Mouse (Mus musculus) cerebellum, adult 9-10 months (tissue): ENCODE results near the gene Nrip2.

Experiments used
- DNase-seq: peaks from one replicate; pipeline ENCODE4 v3.0.0; 2022

The Nrip2 gene

GRCm38 (mm10) chr6:128399421-128400185 lies 507 bp downstream of the Nrip2 start:
- DNase-seq, result peak; percentile 82

- DNase-seq, result peak; percentile 33
Measured at GRCm38 (mm10) chr6:128404708-128405107, 5.6 kb downstream of the Nrip2 start.

- DNase-seq, result no peak
Measured at GRCm38 (mm10) chr6:128408544-128409125, 9.5 kb downstream of the Nrip2 start.

- DNase-seq, result peak; percentile 12
Measured at GRCm38 (mm10) chr6:128410305-128410704, 11.2 kb downstream of the Nrip2 start.

GRCm38 (mm10) chr6:128411115-128411514 lies 12.0 kb downstream of the Nrip2 start:
- peak; percentile 87 for DNase-seq

- no peak for DNase-seq
Measured at GRCm38 (mm10) chr6:128416169-128416568, 17.1 kb downstream of the Nrip2 start.

- no peak for DNase-seq
Measured at GRCm38 (mm10) chr6:128418076-128418475, 19.0 kb downstream of the Nrip2 start.

- DNase-seq, result no peak
Measured at GRCm38 (mm10) chr6:128421036-128421435, 21.9 kb downstream of the Nrip2 start.

- no peak for DNase-seq
Measured at GRCm38 (mm10) chr6:128421480-128421879, 22.4 kb downstream of the Nrip2 start.

- DNase-seq, result peak; percentile 64
Measured at GRCm38 (mm10) chr6:128423496-128424268, 24.6 kb downstream of the Nrip2 start.

GRCm38 (mm10) chr6:128424269-128425019 lies 25.3 kb downstream of the Nrip2 start, which contains the start of gene Itfg2:
Itfg2 (minus strand) TSS chr6:128424931.
- DNase-seq, result peak; percentile 98

GRCm38 (mm10) chr6:128425046-128425445 lies 25.9 kb downstream of the Nrip2 start:
- DNase-seq, result no peak

GRCm38 (mm10) chr6:128427571-128427970 lies 28.5 kb downstream of the Nrip2 start:
- no peak for DNase-seq

GRCm38 (mm10) chr6:128429300-128429699 lies 30.2 kb downstream of the Nrip2 start:
- no peak for DNase-seq

- DNase-seq, result no peak
Measured at GRCm38 (mm10) chr6:128429826-128430225, 30.7 kb downstream of the Nrip2 start.

- DNase-seq, result peak; percentile 85
Measured at GRCm38 (mm10) chr6:128432356-128432915, 33.3 kb downstream of the Nrip2 start.

GRCm38 (mm10) chr6:128433566-128433965 lies 34.5 kb downstream of the Nrip2 start:
- peak; percentile 79 for DNase-seq

- DNase-seq, result peak; percentile 87
Measured at GRCm38 (mm10) chr6:128435474-128435873, 36.4 kb downstream of the Nrip2 start.

GRCm38 (mm10) chr6:128436356-128437005 lies 37.4 kb downstream of the Nrip2 start:
- peak; percentile 63 for DNase-seq

GRCm38 (mm10) chr6:128437288-128437687 lies 38.2 kb downstream of the Nrip2 start:
- DNase-seq, result no peak

- peak; percentile 78 for DNase-seq
Measured at GRCm38 (mm10) chr6:128437731-128438316, 38.7 kb downstream of the Nrip2 start.
